Mouse (Mus musculus) embryonic stem cell, embryonic (primary cell): ENCODE measurements at regions not wholly inside any gene's neighbourhood (a gene's known extent, or its start where the extent isn't known, plus 50 kb on each side); places are given as distances from the start of the nearest gene placed in this dataset.

Experiments
- CTCF ChIA-PET, 4 experiments: fragments of 300-600 bp in 2 of 4; fragments of 350-600 bp in 2 of 4; sonication (Branson Sonifier 250); formaldehyde crosslinking; loops; one replicate each; lab custom pipeline; 2022; ENCODE audit warnings: inconsistent platforms in 2 of 4; lab: Charles Lee
- POLR2A ChIA-PET, 4 experiments: fragments of 300-600 bp in 2 of 4; fragments of 350-600 bp in 2 of 4; sonication (Branson Sonifier 250); formaldehyde crosslinking; loops; one replicate each; lab custom pipeline; 2022; ENCODE audit warnings: antibody characterized with exemption in 4 of 4, inconsistent platforms in 1 of 4; lab: Charles Lee

GRCm38 (mm10) chr14:98642661-98643331 is 351.3 kb downstream of the Rpl36a-ps1 start:
- CTCF ChIA-PET, result no interaction called here

GRCm38 (mm10) chr14:98629026-98629425 is 365.1 kb downstream of the Rpl36a-ps1 start:
- POLR2A ChIA-PET, result no interaction called here

More at GRCm38 (mm10) chr14:98642661-98643331, 351.3 kb downstream of the Rpl36a-ps1 start:
- POLR2A ChIA-PET, result interaction anchor here in 1 of 4 experiments (0.7 kb wide), 1 partner anchor 1130 kb away, joined by 3 read pairs; no protein-coding TSS in a partner anchor

GRCm38 (mm10) chr14:98626476-98626875 is 367.6 kb downstream of the Rpl36a-ps1 start:
- POLR2A ChIA-PET, result no interaction called here
- CTCF ChIA-PET, result interaction anchor here in 1 of 4 experiments (0.5 kb wide), 1 partner anchor 345 kb away, joined by 4 read pairs; no protein-coding TSS in a partner anchor

More at GRCm38 (mm10) chr14:98629026-98629425, 365.1 kb downstream of the Rpl36a-ps1 start:
- CTCF ChIA-PET, result no interaction called here

- POLR2A ChIA-PET, result no interaction called here
- CTCF ChIA-PET, result no interaction called here
Measured at GRCm38 (mm10) chr14:98625867-98626266, 368.3 kb downstream of the Rpl36a-ps1 start.

GRCm38 (mm10) chr14:98605772-98606171 is 388.3 kb downstream of the Rpl36a-ps1 start:
- POLR2A ChIA-PET, result no interaction called here

GRCm38 (mm10) chr14:98596252-98596651 is 397.9 kb downstream of the Rpl36a-ps1 start:
- ChIA-PET CTCF (no interaction called here), POLR2A (interaction anchor here in 1 of 4 experiments (0.6 kb wide), 1 partner anchor 8 kb away, joined by 4 read pairs; no protein-coding TSS in a partner anchor)

More at GRCm38 (mm10) chr14:98605772-98606171, 388.3 kb downstream of the Rpl36a-ps1 start:
- CTCF ChIA-PET, result no interaction called here

- ChIA-PET POLR2A (interaction anchor here in 1 of 4 experiments (0.6 kb wide), 1 partner anchor 10 kb away, joined by 3 read pairs; no protein-coding TSS in a partner anchor), CTCF (interaction anchor here in 2 of 4 experiments (0.6 to 1.5 kb wide), 2 partner anchors 10 to 179 kb away, joined by 4 to 6 read pairs; no protein-coding TSS in a partner anchor)
Measured at GRCm38 (mm10) chr14:98589846-98590245, 404.3 kb downstream of the Rpl36a-ps1 start.

GRCm38 (mm10) chr14:98571644-98572043 is 402.1 kb upstream of the Dach1 start:
- ChIA-PET POLR2A (no interaction called here), CTCF (no interaction called here)

- CTCF ChIA-PET, result interaction anchor here in 1 of 4 experiments (0.5 kb wide), 1 partner anchor 211 kb away, joined by 3 read pairs; no protein-coding TSS in a partner anchor
- POLR2A ChIA-PET, result no interaction called here
Measured at GRCm38 (mm10) chr14:98562002-98562401, 392.4 kb upstream of the Dach1 start.

- ChIA-PET POLR2A (no interaction called here), CTCF (no interaction called here)
Measured at GRCm38 (mm10) chr14:98539792-98540191, 370.2 kb upstream of the Dach1 start.

GRCm38 (mm10) chr14:98538267-98538666 is 368.7 kb upstream of the Dach1 start:
- CTCF ChIA-PET, result no interaction called here
- POLR2A ChIA-PET, result no interaction called here

- ChIA-PET CTCF (no interaction called here), POLR2A (no interaction called here)
Measured at GRCm38 (mm10) chr14:98533600-98533999, 364.0 kb upstream of the Dach1 start.

- ChIA-PET POLR2A (no interaction called here), CTCF (no interaction called here)
Measured at GRCm38 (mm10) chr14:98520966-98521365, 351.4 kb upstream of the Dach1 start.

- ChIA-PET CTCF (no interaction called here), POLR2A (no interaction called here)
Measured at GRCm38 (mm10) chr14:98505321-98505720, 335.8 kb upstream of the Dach1 start.

GRCm38 (mm10) chr14:98477416-98477815 is 307.9 kb upstream of the Dach1 start:
- ChIA-PET CTCF (interaction anchor here in 1 of 4 experiments (0.6 kb wide), 1 partner anchor 865 kb away, joined by 3 read pairs; no protein-coding TSS in a partner anchor), POLR2A (no interaction called here)

GRCm38 (mm10) chr14:98471803-98472509 is 302.4 kb upstream of the Dach1 start:
- CTCF ChIA-PET, result no interaction called here
- POLR2A ChIA-PET, result no interaction called here

- POLR2A ChIA-PET, result no interaction called here
- CTCF ChIA-PET, result no interaction called here
Measured at GRCm38 (mm10) chr14:98454461-98454860, 284.9 kb upstream of the Dach1 start.

- ChIA-PET CTCF (no interaction called here), POLR2A (no interaction called here)
Measured at GRCm38 (mm10) chr14:98452191-98452590, 282.6 kb upstream of the Dach1 start.

GRCm38 (mm10) chr14:98449568-98449967 is 280.0 kb upstream of the Dach1 start:
- ChIA-PET CTCF (no interaction called here), POLR2A (no interaction called here)

GRCm38 (mm10) chr14:98442411-98442810 is 272.8 kb upstream of the Dach1 start:
- POLR2A ChIA-PET, result no interaction called here
- CTCF ChIA-PET, result no interaction called here
